Mouse (Mus musculus) liver, postnatal 0 days (tissue): Measurements from ENCODE around the gene Cit. TPM values are rescaled to one million over a fixed set of nuclear protein-coding genes. Genes with fewer than 3 reads are reported as not detected.
A peak's percentile ranks its signal among the peaks of the same experiment; 100 is the strongest.

Source experiments
- ATAC-seq: fragments of 200-750 bp; cut with Nextera tagmentation; 2 replicates; pipeline ENCODE4 v1.8.0; 2017; ENCODE audit warnings: mild to moderate bottlenecking, moderate library complexity
- DNase-seq: peaks from one replicate; pipeline ENCODE4 v3.0.0-alpha.2; 2016
- H3K27ac ChIP-seq: fragments of 300-500 bp; sonication (generic); 2 replicates; pipeline ENCODE4 v1.5.1; 2014; ENCODE audit warnings: antibody characterized with exemption, moderate library complexity, mild to moderate bottlenecking, low read depth
- H3K27me3 ChIP-seq: fragments of 300-500 bp; sonication (generic); 2 replicates; pipeline ENCODE4 v1.6.1; 2014; ENCODE audit warnings: low read length, control low read depth, mixed read lengths; ENCODE audit not compliant: insufficient read depth
- H3K36me3 ChIP-seq: fragments of 300-500 bp; sonication (generic); replicated peaks from 2 replicates; pipeline ENCODE4 v1.6.1; 2014; ENCODE audit warnings: mild to moderate bottlenecking, control low read depth, low read length, moderate library complexity, mixed read lengths; ENCODE audit not compliant: insufficient read depth
- H3K4me1 ChIP-seq: fragments of 300-500 bp; sonication (generic); 2 replicates; pipeline ENCODE4 v1.6.1; 2014; ENCODE audit warnings: antibody characterized with exemption, mild to moderate bottlenecking, control low read depth; ENCODE audit not compliant: insufficient read depth
- H3K4me2 ChIP-seq: fragments of 300-500 bp; sonication (generic); 2 replicates; pipeline ENCODE4 v1.6.1; 2014; ENCODE audit warnings: low read depth, mild to moderate bottlenecking, low read length, moderate library complexity, mixed read lengths
- H3K4me3 ChIP-seq: fragments of 300-500 bp; sonication (generic); 2 replicates; pipeline ENCODE4 v1.5.1; 2014; ENCODE audit warnings: low read depth, low read length
- H3K9ac ChIP-seq: fragments of 300-500 bp; sonication (generic); replicated peaks from 2 replicates; pipeline ENCODE4 v1.6.1; 2014; ENCODE audit warnings: mild to moderate bottlenecking, moderate library complexity
- H3K9me3 ChIP-seq: fragments of 300-500 bp; sonication (generic); 2 replicates; pipeline ENCODE4 v1.6.1; 2016; ENCODE audit warnings: mild to moderate bottlenecking, control low read depth, low read length, mixed read lengths
- CTCF ChIP-seq: sonication (generic); IDR thresholded peaks from 2 replicates; pipeline ENCODE4 v1.5.1; 2016; ENCODE audit warnings: antibody characterized with exemption, low read depth
- EP300 ChIP-seq: IDR thresholded peaks from 2 replicates; pipeline ENCODE4 v1.6.1; 2016; ENCODE audit warnings: antibody characterized with exemption, low read depth, mild to moderate bottlenecking
- WGBS: fragments of 180-500 bp; shearing (Covaris S2); extraction: QIAGEN DNeasy Blood & Tissue Kit; methylation state at CpG from one replicate; pipeline ENCODE4 v1.1.7; 2014; ENCODE audit not compliant: insufficient replicate concordance; 5-methylcytosine and 5-hydroxymethylcytosine counted together
- polyA plus RNA-seq: library from polyadenylated mRNA; unstranded; fragments of >200 nt; fragmentation: Nextera tagmentation; extraction: Ambion mirVana; gene quantifications from 2 replicates; pipeline ENCODE4 v1.2.1, GENCODE M21; 2015

Gene Cit
- polyA plus RNA-seq, 1 experiment from 2014 or later, result 11.5 TPM

- H3K9me3 ChIP-seq, result no peaks in the 10 kb centered on the region
- no peak for DNase-seq
- WGBS, result 54% methylated on average over 9 of the region's 9 CpGs
- H3K27ac ChIP-seq, result no peak overlapping the region
- H3K36me3 ChIP-seq, result peaks cover 3% of the 10 kb centered on the region; the same call in 1 of the 2 replicates
- peak; percentile 31; the same call in 1 of the 2 replicates for ATAC-seq
- H3K4me2 ChIP-seq, result no peak overlapping the region
- H3K4me3 ChIP-seq, result no peak overlapping the region
- no peak for TF ChIP-seq CTCF
- TF ChIP-seq EP300, result no peak
- H3K4me1 ChIP-seq, result no peaks in the 10 kb centered on the region
- H3K27me3 ChIP-seq, result no peaks in the 10 kb centered on the region
- H3K9ac ChIP-seq, result no peak overlapping the region
Measured at GRCm38 (mm10) chr5:115897036-115897435, 52.0 kb downstream of the Cit start.

GRCm38 (mm10) chr5:115907037-115908009, 62.2 kb downstream of the Cit start:
- Histone ChIP-seq H3K4me3 (peak overlapping the region; percentile 34), H3K27ac (no peak overlapping the region), H3K27me3 (no peaks in the 10 kb centered on the region), H3K9me3 (no peaks in the 10 kb centered on the region), H3K9ac (no peak overlapping the region; the same call in none of the 2 replicates), H3K36me3 (no peaks in the 10 kb centered on the region; the same call in 1 of the 2 replicates), H3K4me1 (peaks cover 11% of the 10 kb centered on the region), H3K4me2 (peak overlapping the region; percentile 72)
- peak; percentile 62 for ATAC-seq
- TF ChIP-seq EP300 (no peak), CTCF (peak; percentile 48)
- peak; percentile 53 for DNase-seq
- WGBS, result 50% methylated on average over 38 of the region's 38 CpGs

- no peak for DNase-seq
- WGBS, result 57% methylated on average over 10 of the region's 10 CpGs
- Histone ChIP-seq H3K4me2 (peak overlapping the region; percentile 72), H3K9ac (no peak overlapping the region), H3K27ac (no peak overlapping the region), H3K36me3 (no peaks in the 10 kb centered on the region; the same call in 1 of the 2 replicates), H3K27me3 (no peaks in the 10 kb centered on the region), H3K9me3 (no peaks in the 10 kb centered on the region), H3K4me3 (peak overlapping the region; percentile 26; the same call in 1 of the 2 replicates), H3K4me1 (peaks cover 11% of the 10 kb centered on the region)
- TF ChIP-seq EP300, result no peak
- no peak for TF ChIP-seq CTCF
- no peak for ATAC-seq
Measured at GRCm38 (mm10) chr5:115908251-115908650, 63.2 kb downstream of the Cit start.

- H3K27ac ChIP-seq, result no peak overlapping the region
- H3K4me3 ChIP-seq, result 0 out of 2 replicates have a peak overlapping the region, but pooled peaks have one; percentile 6
- ATAC-seq (no peak), DNase-seq (no peak)
- H3K4me2 ChIP-seq, result peak overlapping the region; percentile 72
- 66% methylated on average over 12 of the region's 12 CpGs for WGBS
- no peaks in the 10 kb centered on the region for H3K27me3 ChIP-seq
- no peak overlapping the region for H3K9ac ChIP-seq
- H3K9me3 ChIP-seq, result no peaks in the 10 kb centered on the region
- no peak for TF ChIP-seq EP300
- TF ChIP-seq CTCF, result no peak
- H3K4me1 ChIP-seq, result peaks cover 11% of the 10 kb centered on the region
- no peaks in the 10 kb centered on the region; the same call in 1 of the 2 replicates for H3K36me3 ChIP-seq
Measured at GRCm38 (mm10) chr5:115908699-115909098, 63.6 kb downstream of the Cit start.

GRCm38 (mm10) chr5:115909106-115909505, 64.0 kb downstream of the Cit start:
- 61% methylated on average over 11 of the region's 11 CpGs for WGBS
- H3K27me3 ChIP-seq, result no peaks in the 10 kb centered on the region
- peaks cover 11% of the 10 kb centered on the region for H3K4me1 ChIP-seq
- peak overlapping the region; percentile 72 for H3K4me2 ChIP-seq
- H3K36me3 ChIP-seq, result no peaks in the 10 kb centered on the region; the same call in 1 of the 2 replicates
- no peak overlapping the region for H3K4me3 ChIP-seq
- TF ChIP-seq CTCF (no peak), EP300 (no peak)
- H3K9me3 ChIP-seq, result no peaks in the 10 kb centered on the region
- H3K27ac ChIP-seq, result no peak overlapping the region
- DNase-seq, result peak; percentile 66
- H3K9ac ChIP-seq, result no peak overlapping the region
- peak; percentile 41; the same call in 1 of the 2 replicates for ATAC-seq

GRCm38 (mm10) chr5:115910491-115910890, 65.4 kb downstream of the Cit start:
- Histone ChIP-seq H3K27me3 (no peaks in the 10 kb centered on the region), H3K27ac (peak overlapping the region; percentile 70), H3K9me3 (no peaks in the 10 kb centered on the region), H3K9ac (no peak overlapping the region), H3K4me2 (peak overlapping the region; percentile 30; the same call in 1 of the 2 replicates), H3K36me3 (no peaks in the 10 kb centered on the region; the same call in 1 of the 2 replicates), H3K4me3 (no peak overlapping the region), H3K4me1 (peaks cover 11% of the 10 kb centered on the region)
- WGBS, result 65% methylated on average over 11 of the region's 11 CpGs
- DNase-seq (peak; percentile 30), ATAC-seq (peak; percentile 67)
- TF ChIP-seq CTCF (no peak), EP300 (no peak)
